Mouse (Mus musculus) limb, embryonic 10.5 days (tissue): Measurements from ENCODE around the gene Nedd1. TPM values are rescaled to one million over a fixed set of nuclear protein-coding genes. Genes with fewer than 3 reads are reported as not detected.

ENCODE experiments used
- DNase-seq: peaks from one replicate; pipeline ENCODE4 v3.0.0-alpha.2; 2017; ENCODE audit warnings: low spot score
- H3K27ac ChIP-seq: fragments of 300-500 bp; sonication (generic); 2 replicates; pipeline ENCODE4 v1.5.1; 2016; ENCODE audit warnings: mild to moderate bottlenecking
- H3K27me3 ChIP-seq: fragments of 300-500 bp; sonication (generic); 2 replicates; pipeline ENCODE4 v1.6.1; 2016; ENCODE audit warnings: low read depth, mild to moderate bottlenecking; ENCODE audit not compliant: poor library complexity, severe bottlenecking
- H3K36me3 ChIP-seq: fragments of 300-500 bp; sonication (generic); 2 replicates; pipeline ENCODE4 v1.6.1; 2016; ENCODE audit warnings: mild to moderate bottlenecking, moderate library complexity
- H3K4me1 ChIP-seq: fragments of 300-500 bp; sonication (generic); 2 replicates; pipeline ENCODE4 v1.6.1; 2016
- H3K4me3 ChIP-seq: fragments of 300-500 bp; sonication (generic); 2 replicates; pipeline ENCODE4 v1.5.1; 2016; ENCODE audit warnings: mild to moderate bottlenecking, moderate library complexity
- H3K9me3 ChIP-seq: fragments of 300-500 bp; sonication (generic); replicated peaks from 2 replicates; pipeline ENCODE4 v1.6.1; 2016; ENCODE audit warnings: mild to moderate bottlenecking
- WGBS: fragments of 180-500 bp; shearing (Covaris S2); methylation state at CpG from one replicate; pipeline ENCODE4 v1.1.7; 2016; 5-methylcytosine and 5-hydroxymethylcytosine counted together
- polyA plus RNA-seq: library from polyadenylated mRNA; unstranded; fragments of >200 nt; fragmentation: Nextera tagmentation; extraction: Ambion mirVana; gene quantifications from 2 replicates; pipeline ENCODE4 v1.2.1, GENCODE M21; 2016

Nedd1 gene
- polyA plus RNA-seq, 1 experiment from 2014 or later = 47.7 TPM

DNA sequence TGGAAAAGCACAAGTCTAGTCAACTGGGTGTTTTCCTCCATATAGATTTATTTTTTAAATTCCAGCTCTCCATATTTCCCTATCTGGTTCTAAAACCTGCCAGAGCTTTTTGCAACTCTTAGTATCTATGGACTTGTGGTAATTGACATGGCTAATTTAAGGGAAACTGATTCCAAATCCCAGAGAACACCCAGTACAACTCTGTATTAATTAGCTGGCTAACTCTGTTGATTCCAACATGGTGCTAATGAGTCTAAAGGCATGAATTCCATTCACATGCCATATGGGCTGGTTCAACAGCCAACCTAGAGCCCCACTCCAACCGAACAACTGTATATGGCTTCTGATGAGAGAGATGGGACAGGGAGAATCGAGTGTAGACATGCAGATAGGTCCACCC lies 74.5 kb downstream of the Nedd1 start:
- no peaks in the 10 kb centered on the region for H3K27me3 ChIP-seq
- no peaks in the 10 kb centered on the region for H3K4me1 ChIP-seq
- WGBS = 85% methylated on average over 2 of the region's 2 CpGs
- no peak overlapping the region for H3K27ac ChIP-seq
- no peak overlapping the region for H3K4me3 ChIP-seq
- no peaks in the 10 kb centered on the region for H3K9me3 ChIP-seq
- DNase-seq = no peak
- H3K36me3 ChIP-seq = no peaks in the 10 kb centered on the region

DNA sequence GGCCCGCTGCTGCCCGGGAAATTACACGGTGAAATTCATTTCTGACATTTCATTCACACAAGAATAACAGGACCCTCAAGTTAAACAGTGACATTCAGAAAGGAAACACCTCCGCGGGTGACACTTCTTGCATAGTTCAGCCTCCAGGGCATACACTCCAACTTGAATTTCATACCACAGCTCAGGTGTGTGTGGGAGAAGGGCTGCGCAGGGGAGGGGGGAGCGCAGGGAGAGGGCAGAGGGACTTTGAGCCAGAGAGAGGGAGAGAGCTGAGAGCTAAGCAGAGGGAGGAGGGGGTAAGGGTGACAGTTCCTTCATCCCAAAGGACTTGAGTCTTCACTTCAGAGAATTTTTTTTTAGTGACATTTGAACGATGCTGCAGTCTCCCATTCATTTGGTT lies 78.2 kb downstream of the Nedd1 start:
- H3K27ac ChIP-seq = no peak overlapping the region
- DNase-seq = no peak
- WGBS = 82% methylated on average over 8 of the region's 8 CpGs
- no peaks in the 10 kb centered on the region for H3K27me3 ChIP-seq
- H3K9me3 ChIP-seq = no peaks in the 10 kb centered on the region
- H3K36me3 ChIP-seq = no peaks in the 10 kb centered on the region
- peaks cover 7% of the 10 kb centered on the region; the same call in 1 of the 2 replicates for H3K4me1 ChIP-seq
- H3K4me3 ChIP-seq = no peak overlapping the region

DNA sequence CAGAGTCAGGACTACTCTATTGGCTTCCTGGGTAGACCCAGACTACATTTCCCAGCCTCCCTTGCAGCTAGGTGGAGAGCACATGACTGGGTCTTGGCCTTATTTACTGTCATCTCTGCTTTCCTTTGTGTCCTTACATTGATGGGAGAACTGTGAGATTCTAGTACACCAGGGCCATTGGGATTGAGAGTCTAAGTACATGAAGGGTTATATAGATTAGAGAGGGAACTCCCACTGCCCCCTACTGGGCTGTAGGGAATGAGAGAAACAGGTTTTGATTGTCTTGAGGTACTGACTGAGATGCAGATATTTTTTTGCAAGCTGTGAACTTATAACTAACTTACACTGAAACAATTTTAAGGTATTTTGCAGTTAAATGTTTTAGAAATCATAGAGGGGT lies 81.2 kb downstream of the Nedd1 start:
- no peaks in the 10 kb centered on the region for H3K9me3 ChIP-seq
- no peaks in the 10 kb centered on the region for H3K36me3 ChIP-seq
- H3K4me1 ChIP-seq = peaks cover 7% of the 10 kb centered on the region; the same call in 1 of the 2 replicates
- H3K27me3 ChIP-seq = no peaks in the 10 kb centered on the region
- no peak overlapping the region for H3K27ac ChIP-seq
- DNase-seq = no peak
- H3K4me3 ChIP-seq = no peak overlapping the region
